In the genomic region with DNA sequence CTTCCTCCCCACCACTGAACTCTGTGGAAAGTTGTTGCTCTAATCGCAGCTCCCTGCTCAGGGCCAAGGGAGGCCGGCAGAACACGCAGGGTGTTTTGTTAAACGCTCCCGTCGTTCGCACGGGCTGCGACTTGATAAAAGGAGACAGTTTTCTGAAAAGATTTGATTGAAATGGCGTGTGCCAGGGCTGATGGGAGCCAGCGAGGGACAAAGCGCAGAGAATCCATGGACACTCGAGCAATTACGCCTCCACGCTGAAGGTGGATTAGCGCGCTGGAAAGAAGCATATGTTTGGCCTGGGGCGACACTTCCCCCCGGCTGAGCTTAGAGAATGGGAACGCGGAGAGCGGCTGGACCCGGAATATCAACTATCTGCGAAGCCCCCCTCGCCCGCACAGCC, we compare ENCODE assay signal across 12 mouse cellular contexts. TPM values are rescaled to one million over a fixed set of nuclear protein-coding genes. Genes with fewer than 3 reads are reported as not detected.
DNase-seq lines count a peak whose midpoint lies in the region; ATAC-seq and TF ChIP-seq lines count a peak whose summit lies in the region.
"Had no signal": no experiment of that assay in that cellular context is flagged by ENCODE, and none has a peak within 500 bp of the region (broad histone marks: within the 10 kb centered on the region; RNA-seq: fewer than 3 reads in every experiment).

No protein-coding gene starts in this region.

- 0 out of 2 replicates have a peak overlapping the region, but pooled peaks have one; percentile 6 for H3K4me3 ChIP-seq in embryonic facial prominence, embryonic 11.5 days (ENCODE audit: low read depth, low read length)
- H3K4me3 ChIP-seq in hindbrain, embryonic 14.5 days (replicated peaks; ENCODE audit: low read length), result peak overlapping the region; percentile 6; the same call in 1 of the 2 replicates
- H3K4me3 ChIP-seq in midbrain, postnatal 0 days (ENCODE audit: low read depth, low read length), result peak overlapping the region; percentile 2; the same call in 1 of the 2 replicates
- H3K4me3 ChIP-seq: stomach, embryonic 15.5 days had no signal

- peak overlapping the region; percentile 46; the same call in 1 of the 2 replicates for H3K9ac ChIP-seq in embryonic facial prominence, embryonic 11.5 days (replicated peaks; ENCODE audit: low read length)
- H3K9ac ChIP-seq in hindbrain, embryonic 14.5 days, result no peak overlapping the region
- no peak overlapping the region for H3K9ac ChIP-seq in midbrain, postnatal 0 days (replicated peaks; ENCODE audit: low read length, poor library complexity, severe bottlenecking)
- H3K9ac ChIP-seq: stomach, embryonic 15.5 days had no signal

- peaks cover 41% of the 10 kb centered on the region for H3K27me3 ChIP-seq in embryonic facial prominence, embryonic 11.5 days (ENCODE audit: control insufficient read depth, insufficient read depth, low read length)
- H3K27me3 ChIP-seq in hindbrain, embryonic 14.5 days (ENCODE audit: control insufficient read depth, insufficient read depth, low read length), result peaks cover 92% of the 10 kb centered on the region
- peaks cover 80% of the 10 kb centered on the region for H3K27me3 ChIP-seq in midbrain, postnatal 0 days (ENCODE audit: insufficient read depth, low read length)

- peak overlapping the region; percentile 11; the same call in 1 of the 2 replicates for H3K4me2 ChIP-seq in embryonic facial prominence, embryonic 11.5 days (ENCODE audit: low read depth, low read length)
- H3K4me2 ChIP-seq in hindbrain, embryonic 14.5 days (replicated peaks), result peak overlapping the region; percentile 38
- peak overlapping the region; percentile 23; the same call in 1 of the 2 replicates for H3K4me2 ChIP-seq in midbrain, postnatal 0 days (ENCODE audit: low read depth, low read length, poor library complexity, severe bottlenecking)
- H3K4me2 ChIP-seq: stomach, embryonic 15.5 days had no signal

- H3K4me1 ChIP-seq in embryonic facial prominence, embryonic 11.5 days (ENCODE audit: control insufficient read depth, insufficient read depth, low read length), result peaks cover 3% of the 10 kb centered on the region; the same call in 1 of the 2 replicates
- H3K4me1 ChIP-seq in hindbrain, embryonic 14.5 days (replicated peaks; ENCODE audit: control insufficient read depth, insufficient read depth, low read length), result peaks cover 3% of the 10 kb centered on the region; the same call in 1 of the 2 replicates
- H3K4me1 ChIP-seq in midbrain, postnatal 0 days (ENCODE audit: insufficient read depth, low read length), result no peaks in the 10 kb centered on the region

- DNase-seq in embryo, embryonic 10 days (ENCODE audit: low spot score), result peak; percentile 57
- DNase-seq in embryo, embryonic 11 days, result no peak
- peak; percentile 63 for DNase-seq in embryonic facial prominence, embryonic 11.5 days (ENCODE audit: low spot score)
- DNase-seq in hindbrain, embryonic 14.5 days (ENCODE audit: low spot score), result no peak
- DNase-seq in midbrain, postnatal 0 days (ENCODE audit: low spot score), result peak; percentile 50
- DNase-seq in spleen, postnatal 36 days (ENCODE audit: low spot score in 2 of 2), result no peak
- no peak for DNase-seq in frontal cortex, postnatal 25 days (ENCODE audit: low spot score in 2 of 2)
- no peak for DNase-seq in ovary, postnatal 36 days (ENCODE audit: low spot score)
- DNase-seq: cerebellum, adult 11 months; layer of hippocampus, postnatal 36 days; lung, postnatal 14 days had no signal

- H3K9me3 ChIP-seq in embryonic facial prominence, embryonic 11.5 days (replicated peaks; ENCODE audit: control insufficient read depth, low read length), result no peaks in the 10 kb centered on the region
- no peaks in the 10 kb centered on the region for H3K9me3 ChIP-seq in hindbrain, embryonic 14.5 days (ENCODE audit: control insufficient read depth, low read length)
- H3K9me3 ChIP-seq in midbrain, postnatal 0 days (ENCODE audit: low read length), result no peaks in the 10 kb centered on the region
- H3K9me3 ChIP-seq: stomach, embryonic 15.5 days had no signal

- no peak for ATAC-seq in embryonic facial prominence, embryonic 11.5 days (replicated peaks; ENCODE audit: insufficient number of reproducible peaks, low FRiP score, low TSS enrichment, low read depth)
- ATAC-seq in hindbrain, embryonic 14.5 days (ENCODE audit: low FRiP score), result peak; percentile 38
- no peak for ATAC-seq in midbrain, postnatal 0 days (ENCODE audit: low FRiP score)

- no peak for TF ChIP-seq CTCF in midbrain, postnatal 0 days (IDR thresholded peaks at IDR 0.05)

- under 1% methylated on average over 26 of the region's 26 CpGs for WGBS in embryonic facial prominence, embryonic 11.5 days
- WGBS in hindbrain, embryonic 14.5 days, result under 1% methylated on average over 26 of the region's 26 CpGs
- WGBS in midbrain, postnatal 0 days, result under 1% methylated on average over 26 of the region's 26 CpGs

- H3K36me3 ChIP-seq in embryonic facial prominence, embryonic 11.5 days (replicated peaks; ENCODE audit: control insufficient read depth, insufficient read depth, low read depth, low read length), result no peaks in the 10 kb centered on the region
- H3K36me3 ChIP-seq in hindbrain, embryonic 14.5 days (replicated peaks; ENCODE audit: control insufficient read depth, insufficient read depth), result no peaks in the 10 kb centered on the region
- no peaks in the 10 kb centered on the region for H3K36me3 ChIP-seq in midbrain, postnatal 0 days (ENCODE audit: insufficient read depth, low read length)
- H3K36me3 ChIP-seq: stomach, embryonic 15.5 days had no signal

- no peak overlapping the region for H3K27ac ChIP-seq in embryonic facial prominence, embryonic 11.5 days (replicated peaks; ENCODE audit: low read depth, low read length)
- H3K27ac ChIP-seq in hindbrain, embryonic 14.5 days, result no peak overlapping the region
- no peak overlapping the region for H3K27ac ChIP-seq in midbrain, postnatal 0 days (ENCODE audit: low read depth, low read length)
- H3K27ac ChIP-seq: stomach, embryonic 15.5 days had no signal

RNA-seq across cellular contexts. Expression of a gene that starts 29.3 kb away (rescaled TPM):
- 7.7 and 8.4 TPM in 2 replicates for polyA plus RNA-seq in embryonic facial prominence, embryonic 11.5 days (2014; fragmentation: Nextera tagmentation; extraction: Ambion mirVana)
- polyA plus RNA-seq in hindbrain, embryonic 14.5 days (2014; fragmentation: Nextera tagmentation; extraction: Ambion mirVana), result 9.6 and 10.5 TPM in 2 replicates
- total RNA-seq in midbrain, postnatal 0 days (2014; rRNA removed), result 1.3 and 4.0 TPM in 2 replicates
- 1.3 and 2.0 TPM in 2 replicates for polyA plus RNA-seq in midbrain, postnatal 0 days (2015; fragmentation: Nextera tagmentation; extraction: Ambion mirVana)

Comparison
In these comparisons a context has a peak if more than half of its experiments do, and no peak if none do; other contexts are left out.
1. DNase-seq: peak in embryo, embryonic 10 days (single experiment), embryonic facial prominence, embryonic 11.5 days (single experiment) and midbrain, postnatal 0 days (single experiment); none in embryo, embryonic 11 days (single experiment), hindbrain, embryonic 14.5 days (single experiment), spleen, postnatal 36 days (0 of 2), frontal cortex, postnatal 25 days (0 of 2) and ovary, postnatal 36 days (single experiment).
2. Peak in every context shown above with its lines, with median percentiles within 50 percentile points of each other: H3K4me2 ChIP-seq and H3K4me3 ChIP-seq.